Mouse (Mus musculus): ENCODE data around the gene Rab27a. TPM values are rescaled to one million over a fixed set of nuclear protein-coding genes. Genes with fewer than 3 reads are reported as not detected.

The Rab27a gene
- polyA plus RNA-seq, 1 experiment from 2014 or later = 6.8 TPM

- H3K27me3 ChIP-seq (ENCODE audit: control insufficient read depth, insufficient read depth, low read depth, low read length) = no peaks in the 10 kb centered on the region
- 3% methylated on average over 1 of the region's 1 CpGs for WGBS (ENCODE audit: insufficient replicate concordance)
- no peaks in the 10 kb centered on the region for H3K4me1 ChIP-seq (ENCODE audit: control insufficient read depth, low read depth, low read length)
- H3K27ac ChIP-seq (ENCODE audit: low read length) = no peak overlapping the region
- no peak overlapping the region for H3K4me2 ChIP-seq (ENCODE audit: low read depth, low read length)
- no peak overlapping the region for H3K9ac ChIP-seq (ENCODE audit: low read depth, low read length)
- H3K9me3 ChIP-seq (replicated peaks; ENCODE audit: control insufficient read depth, low read length) = no peaks in the 10 kb centered on the region
- no peak overlapping the region for H3K4me3 ChIP-seq (ENCODE audit: low read depth, low read length)
- ATAC-seq (ENCODE audit: low read depth) = no peak
- no peaks in the 10 kb centered on the region for H3K36me3 ChIP-seq (ENCODE audit: control insufficient read depth, insufficient read depth)
These were observed 47.1 kb downstream of the Rab27a start for GRCm38 (mm10) chr9:73091747-73092146.

GRCm38 (mm10) chr9:73094580-73094979 is 49.9 kb downstream of the Rab27a start:
- WGBS (ENCODE audit: insufficient replicate concordance) = 71% methylated on average over 17 of the region's 17 CpGs
- ATAC-seq (ENCODE audit: low read depth) = no peak

GRCm38 (mm10) chr9:73097898-73098297 is 53.2 kb downstream of the Rab27a start:
- Histone ChIP-seq H3K4me3 (ENCODE audit: low read depth, low read length) (no peak overlapping the region), H3K4me1 (ENCODE audit: control insufficient read depth, low read depth, low read length) (no peaks in the 10 kb centered on the region), H3K4me2 (ENCODE audit: low read depth, low read length) (no peak overlapping the region), H3K36me3 (ENCODE audit: control insufficient read depth, insufficient read depth) (no peaks in the 10 kb centered on the region), H3K27me3 (ENCODE audit: control insufficient read depth, insufficient read depth, low read depth, low read length) (peaks cover 8% of the 10 kb centered on the region), H3K27ac (ENCODE audit: low read length) (no peak overlapping the region), H3K9me3 (replicated peaks; ENCODE audit: control insufficient read depth, low read length) (no peaks in the 10 kb centered on the region), H3K9ac (ENCODE audit: low read depth, low read length) (no peak overlapping the region)
- no peak for ATAC-seq (ENCODE audit: low read depth)
- 58% methylated on average over 2 of the region's 2 CpGs for WGBS (ENCODE audit: insufficient replicate concordance)

More at GRCm38 (mm10) chr9:73094580-73094979, 49.9 kb downstream of the Rab27a start:
- no peaks in the 10 kb centered on the region for H3K36me3 ChIP-seq (ENCODE audit: control insufficient read depth, insufficient read depth)
- no peaks in the 10 kb centered on the region for H3K4me1 ChIP-seq (ENCODE audit: control insufficient read depth, low read depth, low read length)
- no peak overlapping the region for H3K27ac ChIP-seq (ENCODE audit: low read length)
- H3K4me2 ChIP-seq (ENCODE audit: low read depth, low read length) = no peak overlapping the region
- H3K4me3 ChIP-seq (ENCODE audit: low read depth, low read length) = no peak overlapping the region
- no peaks in the 10 kb centered on the region for H3K9me3 ChIP-seq (replicated peaks; ENCODE audit: control insufficient read depth, low read length)
- H3K9ac ChIP-seq (ENCODE audit: low read depth, low read length) = no peak overlapping the region
- H3K27me3 ChIP-seq (ENCODE audit: control insufficient read depth, insufficient read depth, low read depth, low read length) = no peaks in the 10 kb centered on the region

DNA sequence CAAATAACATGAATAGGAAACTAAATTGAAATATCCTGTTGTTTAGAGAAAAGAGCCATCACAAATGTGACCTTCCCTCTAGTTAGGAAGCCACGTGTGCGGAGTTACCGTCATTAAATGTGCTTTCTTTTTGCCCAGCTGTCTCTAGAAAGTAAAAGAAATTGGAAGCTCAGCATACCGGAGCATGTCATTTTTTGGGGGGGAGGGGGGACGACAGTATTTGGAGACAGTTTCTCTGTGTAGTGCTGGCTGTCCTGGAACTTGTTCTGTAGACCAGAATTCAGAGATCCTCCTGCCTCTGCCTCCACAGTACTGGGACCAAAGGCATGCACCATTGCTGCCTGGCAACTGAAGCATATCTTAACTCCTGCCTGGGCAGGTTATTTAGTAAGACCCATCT is 56.9 kb downstream of the Rab27a start, which contains the start of gene Khdc3:
TSS of gene Khdc3 (plus strand) at position 301 of the 400 bp plus-strand sequence.
- Histone ChIP-seq H3K9ac (ENCODE audit: low read depth, low read length) (no peak within 1 kb of the TSS), H3K36me3 (ENCODE audit: control insufficient read depth, insufficient read depth) (no peaks in the 10 kb centered on the region), H3K4me1 (ENCODE audit: control insufficient read depth, low read depth, low read length) (no peaks in the 10 kb centered on the region), H3K27me3 (ENCODE audit: control insufficient read depth, insufficient read depth, low read depth, low read length) (peaks cover 29% of the 10 kb centered on the region), H3K4me2 (ENCODE audit: low read depth, low read length) (no peak within 1 kb of the TSS), H3K4me3 (ENCODE audit: low read depth, low read length) (no peak within 1 kb of the TSS), H3K9me3 (replicated peaks; ENCODE audit: control insufficient read depth, low read length) (no peaks in the 10 kb centered on the region), H3K27ac (ENCODE audit: low read length) (no peak within 1 kb of the TSS)
- ATAC-seq (ENCODE audit: low read depth) = no peak
- WGBS (ENCODE audit: insufficient replicate concordance) = 68% methylated on average over 5 of the region's 5 CpGs

DNA sequence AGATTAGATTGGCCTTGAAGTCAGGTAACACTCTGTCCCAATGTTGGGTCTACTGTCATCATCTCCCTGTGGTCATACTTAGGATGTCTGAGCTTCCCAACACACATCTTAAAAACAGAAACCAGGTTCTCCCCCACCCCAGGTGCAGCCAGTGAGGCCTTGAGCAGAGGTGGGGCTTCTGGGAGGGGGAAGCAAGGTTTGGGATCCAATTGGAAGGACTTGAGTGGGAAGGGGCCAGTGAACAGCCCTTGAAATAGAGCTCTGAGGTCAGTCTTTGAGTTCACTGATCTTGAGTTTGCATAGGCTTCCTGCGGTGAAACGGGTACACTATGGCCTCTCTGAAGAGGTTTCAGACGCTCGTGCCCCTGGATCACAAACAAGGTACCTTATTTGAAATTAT is 57.5 kb downstream of the Rab27a start, which contains the start of gene Gm20509:
TSS of gene Gm20509 (plus strand) at position 290 of the 400 bp plus-strand sequence.
- Histone ChIP-seq H3K4me1 (ENCODE audit: control insufficient read depth, low read depth, low read length) (no peaks in the 10 kb centered on the region), H3K36me3 (ENCODE audit: control insufficient read depth, insufficient read depth) (no peaks in the 10 kb centered on the region), H3K9me3 (replicated peaks; ENCODE audit: control insufficient read depth, low read length) (no peaks in the 10 kb centered on the region), H3K4me3 (ENCODE audit: low read depth, low read length) (peak within 1 kb of the TSS; percentile 50), H3K4me2 (ENCODE audit: low read depth, low read length) (peak within 1 kb of the TSS; percentile 70), H3K9ac (ENCODE audit: low read depth, low read length) (peak within 1 kb of the TSS; percentile 36; the same call in 1 of the 2 replicates), H3K27ac (ENCODE audit: low read length) (no peak within 1 kb of the TSS), H3K27me3 (ENCODE audit: control insufficient read depth, insufficient read depth, low read depth, low read length) (peaks cover 29% of the 10 kb centered on the region)
- ATAC-seq (ENCODE audit: low read depth) = no peak
- WGBS (ENCODE audit: insufficient replicate concordance) = 77% methylated on average over 4 of the region's 4 CpGs

- Histone ChIP-seq H3K27me3 (ENCODE audit: control insufficient read depth, insufficient read depth, low read depth, low read length) (peaks cover 29% of the 10 kb centered on the region), H3K4me2 (ENCODE audit: low read depth, low read length) (peak overlapping the region; percentile 70), H3K4me1 (ENCODE audit: control insufficient read depth, low read depth, low read length) (no peaks in the 10 kb centered on the region), H3K27ac (ENCODE audit: low read length) (no peak overlapping the region), H3K4me3 (ENCODE audit: low read depth, low read length) (peak overlapping the region; percentile 50), H3K9me3 (replicated peaks; ENCODE audit: control insufficient read depth, low read length) (no peaks in the 10 kb centered on the region), H3K9ac (ENCODE audit: low read depth, low read length) (peak overlapping the region; percentile 36; the same call in 1 of the 2 replicates), H3K36me3 (ENCODE audit: control insufficient read depth, insufficient read depth) (no peaks in the 10 kb centered on the region)
- 5% methylated on average over 60 of the region's 60 CpGs for WGBS (ENCODE audit: insufficient replicate concordance)
- ATAC-seq (ENCODE audit: low read depth) = no peak; the same call in 1 of the 2 replicates
These were observed 58.7 kb downstream of the Rab27a start for GRCm38 (mm10) chr9:73103159-73103879.

DNA sequence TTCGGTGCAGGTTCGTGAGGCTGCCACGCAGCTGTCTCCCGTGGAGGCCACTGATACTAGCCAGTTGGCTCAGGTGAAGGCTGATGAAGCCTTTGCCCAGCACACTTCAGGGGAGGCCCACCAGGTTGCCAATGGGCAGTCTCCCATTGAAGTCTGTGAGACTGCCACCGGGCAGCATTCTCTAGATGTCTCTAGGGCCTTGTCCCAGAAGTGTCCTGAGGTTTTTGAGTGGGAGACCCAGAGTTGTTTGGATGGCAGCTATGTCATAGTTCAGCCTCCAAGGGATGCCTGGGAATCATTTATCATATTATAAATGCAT is 59.2 kb downstream of the Rab27a start:
- Histone ChIP-seq H3K9me3 (replicated peaks; ENCODE audit: control insufficient read depth, low read length) (no peaks in the 10 kb centered on the region), H3K4me1 (ENCODE audit: control insufficient read depth, low read depth, low read length) (no peaks in the 10 kb centered on the region), H3K27ac (ENCODE audit: low read length) (no peak overlapping the region), H3K4me2 (ENCODE audit: low read depth, low read length) (peak overlapping the region; percentile 70), H3K4me3 (ENCODE audit: low read depth, low read length) (peak overlapping the region; percentile 50; the same call in 1 of the 2 replicates), H3K36me3 (ENCODE audit: control insufficient read depth, insufficient read depth) (no peaks in the 10 kb centered on the region), H3K9ac (ENCODE audit: low read depth, low read length) (0 out of 2 replicates have a peak overlapping the region, but pooled peaks have one; percentile 36), H3K27me3 (ENCODE audit: control insufficient read depth, insufficient read depth, low read depth, low read length) (peaks cover 29% of the 10 kb centered on the region)
- 43% methylated on average over 5 of the region's 5 CpGs for WGBS (ENCODE audit: insufficient replicate concordance)
- no peak for ATAC-seq (ENCODE audit: low read depth)

DNA sequence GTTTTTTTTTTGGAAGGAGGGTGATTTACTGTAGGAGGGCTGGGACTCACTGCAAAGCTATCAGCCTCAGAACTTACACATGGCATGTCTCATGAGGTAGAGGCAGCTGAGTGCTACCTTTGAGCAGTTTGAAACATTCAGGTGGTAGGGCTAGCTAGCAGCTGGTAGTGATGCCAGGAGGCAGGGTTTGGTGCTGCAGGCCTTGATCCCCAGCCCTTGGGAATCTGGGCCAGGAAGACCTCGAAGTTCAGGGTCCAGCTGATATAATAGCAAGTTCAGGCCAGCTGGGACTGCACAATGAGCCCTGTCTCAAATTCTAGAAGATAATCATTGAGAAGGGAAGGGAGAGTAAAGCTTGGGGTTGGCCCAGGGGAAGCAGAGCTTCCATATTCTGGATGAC is 60.5 kb downstream of the Rab27a start:
- Histone ChIP-seq H3K36me3 (ENCODE audit: control insufficient read depth, insufficient read depth) (no peaks in the 10 kb centered on the region), H3K27me3 (ENCODE audit: control insufficient read depth, insufficient read depth, low read depth, low read length) (peaks cover 29% of the 10 kb centered on the region), H3K9ac (ENCODE audit: low read depth, low read length) (no peak overlapping the region), H3K9me3 (replicated peaks; ENCODE audit: control insufficient read depth, low read length) (no peaks in the 10 kb centered on the region), H3K4me3 (ENCODE audit: low read depth, low read length) (no peak overlapping the region), H3K27ac (ENCODE audit: low read length) (no peak overlapping the region), H3K4me1 (ENCODE audit: control insufficient read depth, low read depth, low read length) (no peaks in the 10 kb centered on the region), H3K4me2 (ENCODE audit: low read depth, low read length) (no peak overlapping the region)
- ATAC-seq (ENCODE audit: low read depth) = no peak
- WGBS (ENCODE audit: insufficient replicate concordance) = 17% methylated on average over 1 of the region's 1 CpGs

DNA sequence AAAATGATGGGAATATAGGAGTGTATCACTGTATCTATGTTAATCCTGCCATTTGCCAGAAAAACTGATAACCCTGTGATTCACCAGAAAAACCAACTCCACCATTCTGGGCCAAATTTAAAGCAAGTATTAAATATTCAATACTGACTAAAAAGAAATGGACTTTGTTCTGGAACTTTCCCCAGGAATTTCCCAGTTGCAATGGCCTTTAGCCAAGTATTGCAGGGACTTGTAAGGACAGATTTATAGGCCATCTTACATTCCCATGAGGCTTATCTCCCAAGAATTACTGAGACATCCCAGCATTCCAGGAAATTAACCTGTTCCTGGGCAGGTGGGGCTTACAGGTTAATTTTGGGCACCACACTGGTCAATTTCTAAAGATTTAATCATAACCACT is 61.1 kb downstream of the Rab27a start:
- no peak for ATAC-seq (ENCODE audit: low read depth)
- H3K4me3 ChIP-seq (ENCODE audit: low read depth, low read length) = no peak overlapping the region
- no peaks in the 10 kb centered on the region for H3K4me1 ChIP-seq (ENCODE audit: control insufficient read depth, low read depth, low read length)
- no peak overlapping the region for H3K4me2 ChIP-seq (ENCODE audit: low read depth, low read length)
- peaks cover 29% of the 10 kb centered on the region for H3K27me3 ChIP-seq (ENCODE audit: control insufficient read depth, insufficient read depth, low read depth, low read length)
- H3K9me3 ChIP-seq (replicated peaks; ENCODE audit: control insufficient read depth, low read length) = no peaks in the 10 kb centered on the region
- no peak overlapping the region for H3K9ac ChIP-seq (ENCODE audit: low read depth, low read length)
- no peaks in the 10 kb centered on the region for H3K36me3 ChIP-seq (ENCODE audit: control insufficient read depth, insufficient read depth)
- no peak overlapping the region for H3K27ac ChIP-seq (ENCODE audit: low read length)

All from liver, embryonic 16.5 days (tissue).